Mouse (Mus musculus): ENCODE measurements around the gene Gm19668. TPM values are rescaled to one million over a fixed set of nuclear protein-coding genes. Genes with fewer than 3 reads are reported as not detected.
"Not testable (repeated sequence)": the region's sequence is repeated elsewhere in the genome, so short reads cannot be mapped to it uniquely, and the experiment has no call there.

The Gm19668 gene
- polyA plus RNA-seq, 1 experiment from 2014 or later, result not detected

DNA sequence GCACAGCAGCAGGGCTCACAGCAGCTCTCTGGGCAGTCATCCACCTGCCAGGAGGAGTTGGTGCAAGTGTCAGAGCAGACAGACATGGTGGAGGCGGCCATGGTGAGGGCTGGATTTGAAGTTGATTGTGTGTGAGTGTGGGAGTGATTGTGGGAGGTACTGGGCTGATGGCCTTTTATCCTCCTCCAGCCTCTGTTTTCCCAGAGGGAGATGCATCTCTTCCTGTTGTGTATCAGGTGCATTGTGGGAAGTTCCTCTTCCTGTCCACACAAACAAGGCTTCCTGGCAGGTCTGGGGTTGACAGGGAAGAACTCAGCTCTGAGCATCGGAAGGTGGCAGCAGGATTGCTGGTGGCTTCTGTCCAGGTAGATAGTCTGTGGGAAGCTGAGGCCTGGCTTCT is 4.0 kb downstream of the Gm19668 start, which contains the start of gene Gm9639:
TSS of gene Gm9639 (minus strand) at position 101 of the 400 bp plus-strand sequence.
- 78% methylated on average over 2 of the region's 2 CpGs for WGBS (ENCODE audit: missing documents)
- no peaks in the 10 kb centered on the region for H3K36me3 ChIP-seq (ENCODE audit: inconsistent target)
- H3K27ac ChIP-seq, result no peak within 1 kb of the TSS
- H3K4me3 ChIP-seq (ENCODE audit: inconsistent target), result no peak within 1 kb of the TSS
- H3K79me2 ChIP-seq (ENCODE audit: inconsistent target), result no peaks in the 10 kb centered on the region

DNA sequence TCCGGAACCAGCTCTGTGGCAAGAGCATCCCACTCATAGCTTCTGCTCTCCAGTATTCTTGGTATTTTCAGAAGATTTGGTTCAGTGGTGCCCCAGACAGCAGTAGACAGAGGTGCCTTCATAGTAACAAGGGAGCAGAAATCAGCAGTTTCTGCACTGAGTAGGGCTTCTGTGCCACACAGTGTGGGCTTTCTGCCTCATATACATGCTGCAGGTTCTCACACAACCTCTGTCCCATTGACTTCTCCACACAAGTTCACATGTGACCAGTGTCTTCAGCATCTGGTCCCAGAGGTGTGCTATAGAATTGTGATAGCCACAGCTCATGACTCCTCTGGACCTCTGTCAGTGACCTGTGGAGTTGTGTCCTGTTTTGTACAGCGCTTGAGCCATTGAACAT is 10.3 kb downstream of the Gm19668 start:
- Histone ChIP-seq H3K4me3 (ENCODE audit: inconsistent target) (no peak overlapping the region), H3K36me3 (ENCODE audit: inconsistent target) (no peaks in the 10 kb centered on the region), H3K79me2 (ENCODE audit: inconsistent target) (no peaks in the 10 kb centered on the region), H3K27ac (no peak overlapping the region)
- WGBS (ENCODE audit: missing documents), result 78% methylated on average over 2 of the region's 2 CpGs

DNA sequence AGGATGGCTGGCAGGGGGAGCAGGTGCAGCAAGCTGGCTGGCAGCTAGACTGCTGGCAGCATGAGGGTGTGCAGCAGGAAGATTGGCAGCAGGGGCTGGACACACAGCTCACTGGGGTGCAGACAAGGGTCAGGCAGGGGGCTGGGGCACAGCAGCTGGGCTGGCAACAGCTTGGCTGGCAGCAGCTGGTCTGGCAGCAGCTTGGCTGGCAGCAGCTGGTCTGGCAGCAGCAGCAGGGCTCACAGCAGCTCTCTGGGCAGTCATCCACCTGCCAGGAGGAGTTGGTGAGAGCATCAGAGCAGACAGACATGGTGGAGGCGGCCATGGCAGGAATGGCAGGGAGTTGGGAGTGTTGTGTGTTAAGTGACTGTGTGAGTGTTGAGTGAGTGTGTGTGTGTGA is 11.1 kb downstream of the Gm19668 start, which contains the start of gene Gm7137:
TSS of gene Gm7137 (minus strand) at position 325 of the 400 bp plus-strand sequence.
- not testable (repeated sequence) for H3K79me2 ChIP-seq (ENCODE audit: inconsistent target); H3K4me3 ChIP-seq (ENCODE audit: inconsistent target); H3K27ac ChIP-seq; H3K36me3 ChIP-seq (ENCODE audit: inconsistent target)
- WGBS (ENCODE audit: missing documents), result no CpG with 5 or more reads among the region's 1 CpGs

DNA sequence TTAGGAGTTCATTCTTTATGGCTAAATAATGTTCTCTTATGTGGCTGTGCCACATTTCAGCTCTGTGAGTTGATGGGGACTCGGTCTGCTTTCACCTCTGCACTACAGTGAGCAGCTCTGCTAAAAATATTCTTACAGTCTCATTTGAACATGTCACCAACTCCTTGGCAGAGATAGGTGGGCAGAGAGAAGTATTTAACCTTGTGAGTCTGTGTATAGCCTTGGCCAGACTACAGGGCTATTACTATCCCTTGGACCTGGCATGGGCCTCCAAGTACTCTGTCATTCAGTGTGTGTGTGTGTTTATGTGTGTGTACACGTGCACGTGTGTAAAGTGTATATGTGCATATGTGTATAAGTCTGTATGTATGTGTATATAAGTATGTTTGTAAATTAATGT is 15.5 kb downstream of the Gm19668 start:
- not testable (repeated sequence) for H3K4me3 ChIP-seq (ENCODE audit: inconsistent target); H3K36me3 ChIP-seq (ENCODE audit: inconsistent target); H3K27ac ChIP-seq; H3K79me2 ChIP-seq (ENCODE audit: inconsistent target)
- WGBS (ENCODE audit: missing documents), result no CpG with 5 or more reads among the region's 3 CpGs

DNA sequence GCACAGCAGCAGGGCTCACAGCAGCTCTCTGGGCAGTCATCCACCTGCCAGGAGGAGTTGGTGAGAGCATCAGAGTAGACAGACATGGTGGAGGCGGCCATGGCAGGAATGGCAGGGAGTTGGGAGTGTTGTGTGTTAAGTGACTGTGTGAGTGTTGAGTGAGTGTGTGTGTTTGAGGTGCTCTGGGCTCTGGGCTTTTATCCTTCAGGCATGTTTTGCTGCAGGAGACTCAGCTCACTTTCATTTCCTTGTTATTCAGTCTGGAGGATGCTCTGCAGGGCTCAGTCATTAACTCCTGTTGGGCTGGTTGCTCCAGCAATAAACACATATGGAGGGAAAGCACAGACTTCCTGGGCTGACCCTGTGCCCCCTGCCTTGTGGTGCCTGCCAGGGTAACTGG is 16.5 kb downstream of the Gm19668 start, which contains the start of gene Gm3250:
TSS of gene Gm3250 (minus strand) at position 101 of the 400 bp plus-strand sequence.
- no CpG with 5 or more reads among the region's 1 CpGs for WGBS (ENCODE audit: missing documents)
- H3K4me3 ChIP-seq (ENCODE audit: inconsistent target); H3K27ac ChIP-seq; H3K36me3 ChIP-seq (ENCODE audit: inconsistent target); H3K79me2 ChIP-seq (ENCODE audit: inconsistent target): not testable (repeated sequence)

DNA sequence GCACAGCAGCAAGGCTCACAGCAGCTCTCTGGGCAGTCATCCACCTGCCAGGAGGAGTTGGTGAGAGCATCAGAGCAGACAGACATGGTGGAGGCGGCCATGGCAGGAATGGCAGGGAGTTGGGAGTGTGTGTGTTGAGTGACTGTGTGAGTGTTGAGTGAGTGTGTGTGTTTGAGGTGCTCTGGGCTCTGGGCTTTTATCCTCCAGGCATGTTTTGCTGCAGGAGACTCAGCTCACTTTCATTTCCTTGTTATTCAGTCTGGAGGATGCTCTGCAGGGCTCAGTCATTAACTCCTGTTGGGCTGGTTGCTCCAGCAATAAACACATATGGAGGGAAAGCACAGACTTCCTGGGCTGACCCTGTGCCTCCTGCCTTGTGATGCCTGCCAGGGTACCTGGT is 22.1 kb downstream of the Gm19668 start, which contains the start of gene Gm7138:
TSS of gene Gm7138 (minus strand) at position 101 of the 400 bp plus-strand sequence.
- H3K36me3 ChIP-seq (ENCODE audit: inconsistent target); H3K27ac ChIP-seq; H3K4me3 ChIP-seq (ENCODE audit: inconsistent target); H3K79me2 ChIP-seq (ENCODE audit: inconsistent target): not testable (repeated sequence)
- WGBS (ENCODE audit: missing documents), result 80% methylated on average over 1 of the region's 1 CpGs

DNA sequence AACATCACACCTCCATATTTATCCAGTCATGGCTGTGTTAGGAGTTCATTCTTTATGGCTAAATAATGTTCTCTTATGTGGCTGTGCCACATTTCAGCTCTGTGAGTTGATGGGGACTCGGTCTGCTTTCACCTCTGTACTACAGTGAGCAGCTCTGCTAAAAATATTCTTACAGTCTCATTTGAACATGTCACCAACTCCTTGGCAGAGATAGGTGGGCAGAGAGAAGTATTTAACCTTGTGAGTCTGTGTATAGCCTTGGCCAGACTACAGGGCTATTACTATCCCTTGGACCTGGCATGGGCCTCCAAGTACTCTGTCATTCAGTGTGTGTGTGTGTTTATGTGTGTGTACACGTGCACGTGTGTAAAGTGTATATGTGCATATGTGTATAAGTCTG is 26.8 kb downstream of the Gm19668 start:
- H3K79me2 ChIP-seq (ENCODE audit: inconsistent target); H3K36me3 ChIP-seq (ENCODE audit: inconsistent target); H3K4me3 ChIP-seq (ENCODE audit: inconsistent target); H3K27ac ChIP-seq: not testable (repeated sequence)
- WGBS (ENCODE audit: missing documents), result no CpG with 5 or more reads among the region's 3 CpGs

DNA sequence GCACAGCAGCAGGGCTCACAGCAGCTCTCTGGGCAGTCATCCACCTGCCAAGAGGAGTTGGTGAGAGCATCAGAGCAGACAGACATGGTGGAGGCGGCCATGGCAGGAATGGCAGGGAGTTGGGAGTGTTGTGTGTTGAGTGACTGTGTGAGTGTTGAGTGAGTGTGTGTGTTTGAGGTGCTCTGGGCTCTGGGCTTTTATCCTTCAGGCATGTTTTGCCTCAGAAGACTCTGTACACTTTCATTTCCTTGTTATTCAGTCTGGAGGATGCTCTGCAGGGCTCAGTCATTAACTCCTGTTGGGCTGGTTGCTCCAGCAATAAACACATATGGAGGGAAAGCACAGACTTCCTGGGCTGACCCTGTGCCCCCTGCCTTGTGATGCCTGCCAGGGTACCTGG is 27.7 kb downstream of the Gm19668 start, which contains the start of gene Gm3238:
TSS of gene Gm3238 (minus strand) at position 101 of the 400 bp plus-strand sequence.
- H3K4me3 ChIP-seq (ENCODE audit: inconsistent target); H3K79me2 ChIP-seq (ENCODE audit: inconsistent target); H3K36me3 ChIP-seq (ENCODE audit: inconsistent target); H3K27ac ChIP-seq: not testable (repeated sequence)
- WGBS (ENCODE audit: missing documents), result no CpG with 5 or more reads among the region's 1 CpGs

DNA sequence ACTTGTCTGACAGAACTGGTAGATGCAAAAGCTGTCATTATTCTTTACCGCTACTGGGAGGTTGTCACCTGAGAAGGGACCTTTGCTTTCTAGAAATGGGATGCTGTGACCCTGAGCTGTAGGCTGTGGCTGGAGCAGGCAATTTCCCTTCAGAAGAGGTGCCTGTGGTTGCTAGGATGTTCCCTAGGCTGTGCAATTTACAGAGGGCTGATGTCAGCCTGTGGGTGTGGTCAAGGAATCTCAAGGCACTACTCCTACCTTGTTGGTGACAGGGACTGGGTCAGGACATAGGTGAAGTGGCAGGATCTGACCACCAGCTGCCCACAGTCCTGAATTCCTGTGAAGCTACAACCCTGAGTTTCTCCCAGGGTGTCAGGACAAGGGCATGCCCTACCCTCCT is 29.2 kb downstream of the Gm19668 start:
- no peak overlapping the region for H3K4me3 ChIP-seq (ENCODE audit: inconsistent target)
- no peak overlapping the region for H3K27ac ChIP-seq
- WGBS (ENCODE audit: missing documents), result 92% methylated on average over 1 of the region's 1 CpGs
- H3K79me2 ChIP-seq (ENCODE audit: inconsistent target), result no peaks in the 10 kb centered on the region
- no peaks in the 10 kb centered on the region for H3K36me3 ChIP-seq (ENCODE audit: inconsistent target)

DNA sequence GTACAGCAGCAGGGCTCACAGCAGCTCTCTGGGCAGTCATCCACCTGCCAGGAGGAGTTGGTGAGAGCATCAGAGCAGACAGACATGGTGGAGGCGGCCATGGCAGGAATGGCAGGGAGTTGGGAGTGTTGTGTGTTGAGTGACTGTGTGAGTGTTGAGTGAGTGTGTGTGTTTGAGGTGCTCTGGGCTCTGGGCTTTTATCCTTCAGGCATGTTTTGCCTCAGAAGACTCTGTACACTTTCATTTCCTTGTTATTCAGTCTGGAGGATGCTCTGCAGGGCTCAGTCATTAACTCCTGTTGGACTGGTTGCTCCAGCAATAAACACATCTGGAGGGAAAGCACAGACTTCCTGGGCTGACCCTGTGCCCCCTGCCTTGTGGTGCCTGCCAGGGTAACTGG is 39.4 kb downstream of the Gm19668 start, which contains the start of gene Gm3233:
TSS of gene Gm3233 (minus strand) at position 101 of the 400 bp plus-strand sequence.
- not testable (repeated sequence) for H3K79me2 ChIP-seq (ENCODE audit: inconsistent target); H3K36me3 ChIP-seq (ENCODE audit: inconsistent target); H3K27ac ChIP-seq; H3K4me3 ChIP-seq (ENCODE audit: inconsistent target)
- no CpG with 5 or more reads among the region's 1 CpGs for WGBS (ENCODE audit: missing documents)

DNA sequence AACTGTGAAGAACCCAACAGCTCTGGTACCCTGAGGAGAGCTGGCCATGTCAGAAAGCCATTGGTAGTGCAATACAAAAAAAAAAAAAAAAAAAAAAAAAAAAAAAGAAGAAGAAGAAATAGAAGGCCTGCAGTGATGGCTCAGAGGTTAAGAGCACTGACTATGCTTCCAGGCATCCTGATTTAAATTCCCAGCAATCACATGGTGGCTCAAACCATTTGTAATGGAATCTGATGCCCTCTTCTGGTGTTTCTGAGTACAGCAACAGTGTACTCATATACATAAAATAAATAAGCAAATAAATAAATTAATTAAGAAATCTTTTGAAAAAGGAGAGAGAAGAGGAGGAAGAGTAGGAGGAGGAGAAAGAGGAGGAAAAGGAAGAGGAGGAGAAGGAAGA is 45.5 kb downstream of the Gm19668 start:
- Histone ChIP-seq H3K36me3 (ENCODE audit: inconsistent target) (no peaks in the 10 kb centered on the region), H3K79me2 (ENCODE audit: inconsistent target) (no peaks in the 10 kb centered on the region), H3K27ac (no peak overlapping the region), H3K4me3 (ENCODE audit: inconsistent target) (no peak overlapping the region)

DNA sequence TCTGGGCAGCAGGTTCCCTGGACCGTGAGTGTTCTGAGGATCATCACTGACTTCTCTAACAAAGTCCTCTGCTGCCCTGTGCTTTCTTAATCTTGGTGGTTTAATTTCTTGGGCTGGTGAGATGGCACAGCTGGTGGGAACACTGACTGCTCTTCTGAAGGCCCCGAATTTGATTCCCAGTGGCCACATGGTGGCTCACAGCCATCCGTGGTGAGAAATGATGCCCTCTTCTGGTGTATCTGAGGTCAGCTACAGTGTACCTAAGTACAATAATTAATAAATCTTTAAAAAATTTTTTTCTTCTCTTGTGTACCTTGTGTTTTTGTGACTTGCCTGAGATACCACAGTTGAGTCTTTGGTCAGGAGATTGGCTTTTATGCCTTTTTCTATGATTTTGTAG is 46.6 kb downstream of the Gm19668 start:
- not testable (repeated sequence) for H3K4me3 ChIP-seq (ENCODE audit: inconsistent target); H3K36me3 ChIP-seq (ENCODE audit: inconsistent target); H3K27ac ChIP-seq; H3K79me2 ChIP-seq (ENCODE audit: inconsistent target)
- 57% methylated on average over 3 of the region's 3 CpGs for WGBS (ENCODE audit: missing documents)

DNA sequence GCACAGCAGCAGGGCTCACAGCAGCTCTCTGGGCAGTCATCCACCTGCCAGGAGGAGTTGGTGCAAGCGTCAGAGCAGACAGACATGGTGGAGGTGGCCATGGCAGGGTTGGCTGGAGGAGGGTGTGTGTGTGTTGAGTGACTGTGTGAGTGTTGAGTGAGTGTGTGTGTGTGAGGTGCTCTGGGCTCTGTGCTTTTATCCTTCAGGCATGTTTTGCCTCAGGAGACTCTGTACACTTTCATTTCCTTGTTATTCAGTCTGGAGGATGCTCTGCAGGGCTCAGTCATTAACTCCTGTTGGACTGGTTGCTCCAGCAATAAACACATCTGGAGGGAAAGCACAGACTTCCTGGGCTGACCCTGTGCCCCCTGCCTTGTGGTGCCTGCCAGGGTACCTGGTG is 47.7 kb downstream of the Gm19668 start, which contains the start of gene Gm9736:
TSS of gene Gm9736 (minus strand) at position 101 of the 400 bp plus-strand sequence.
- H3K79me2 ChIP-seq (ENCODE audit: inconsistent target); H3K4me3 ChIP-seq (ENCODE audit: inconsistent target); H3K36me3 ChIP-seq (ENCODE audit: inconsistent target); H3K27ac ChIP-seq: not testable (repeated sequence)
- 75% methylated on average over 1 of the region's 1 CpGs for WGBS (ENCODE audit: missing documents)

DNA sequence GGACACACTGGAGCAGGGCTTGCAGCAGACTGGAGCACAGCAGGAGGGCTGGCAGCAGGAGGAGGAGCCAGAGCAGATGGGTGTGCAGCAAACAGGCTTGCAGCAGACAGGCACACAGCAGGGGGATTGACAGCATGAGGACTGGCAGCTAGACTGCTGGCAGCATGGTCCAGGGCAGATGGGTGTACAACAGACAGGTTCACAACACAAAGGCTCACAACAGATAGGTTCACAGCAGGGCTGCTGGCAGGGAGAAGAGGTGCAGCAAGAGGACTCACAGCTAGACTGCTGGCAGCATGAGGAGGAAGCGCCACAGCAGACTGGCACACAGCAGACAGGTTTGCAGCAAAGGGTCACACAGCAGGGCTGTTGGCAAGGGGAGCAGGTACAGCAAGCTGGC is 48.2 kb downstream of the Gm19668 start:
- H3K27ac ChIP-seq; H3K4me3 ChIP-seq (ENCODE audit: inconsistent target); H3K36me3 ChIP-seq (ENCODE audit: inconsistent target); H3K79me2 ChIP-seq (ENCODE audit: inconsistent target): not testable (repeated sequence)
- WGBS (ENCODE audit: missing documents), result 75% methylated on average over 1 of the region's 1 CpGs
